Mouse (Mus musculus): ENCODE measurements around the gene Nupr1l. TPM values are rescaled to one million over a fixed set of nuclear protein-coding genes. Genes with fewer than 3 reads are reported as not detected.

Gene Nupr1l
- 2.1 and 2.3 TPM in 2 replicates for polyA plus RNA-seq (2015; fragmentation: Nextera tagmentation; extraction: Ambion mirVana)

- Histone ChIP-seq H3K9me3 (ENCODE audit: control insufficient read depth, low read length) (no peaks in the 10 kb centered on the region), H3K9ac (ENCODE audit: low read depth, low read length) (peak within 1 kb of the TSS; percentile 80), H3K27ac (ENCODE audit: low read length) (peak within 1 kb of the TSS; percentile 83), H3K4me3 (ENCODE audit: low read length) (peak within 1 kb of the TSS; percentile 82), H3K4me2 (ENCODE audit: low read depth, low read length) (peak within 1 kb of the TSS; percentile 90), H3K36me3 (ENCODE audit: control insufficient read depth, insufficient read depth, low read length) (no peaks in the 10 kb centered on the region), H3K4me1 (ENCODE audit: control insufficient read depth, insufficient read depth, low read length) (peaks cover 5% of the 10 kb centered on the region; the same call in 1 of the 2 replicates), H3K27me3 (replicated peaks; ENCODE audit: control insufficient read depth, insufficient read depth, low read length) (no peaks in the 10 kb centered on the region)
- WGBS, result under 1% methylated on average over 63 of the region's 63 CpGs
- ATAC-seq, result peak; percentile 99
Observed at GRCm38 (mm10) chr5:129908242-129908965, at the start of gene Nupr1l. Nupr1l (plus strand) TSS chr5:129908540.

- Histone ChIP-seq H3K36me3 (ENCODE audit: control insufficient read depth, insufficient read depth, low read length) (peaks cover 15% of the 10 kb centered on the region), H3K27me3 (replicated peaks; ENCODE audit: control insufficient read depth, insufficient read depth, low read length) (no peaks in the 10 kb centered on the region), H3K9ac (ENCODE audit: low read depth, low read length) (no peak overlapping the region)
Observed at GRCm38 (mm10) chr5:129862325-129862724, 46.0 kb upstream of the Nupr1l start.

DNA sequence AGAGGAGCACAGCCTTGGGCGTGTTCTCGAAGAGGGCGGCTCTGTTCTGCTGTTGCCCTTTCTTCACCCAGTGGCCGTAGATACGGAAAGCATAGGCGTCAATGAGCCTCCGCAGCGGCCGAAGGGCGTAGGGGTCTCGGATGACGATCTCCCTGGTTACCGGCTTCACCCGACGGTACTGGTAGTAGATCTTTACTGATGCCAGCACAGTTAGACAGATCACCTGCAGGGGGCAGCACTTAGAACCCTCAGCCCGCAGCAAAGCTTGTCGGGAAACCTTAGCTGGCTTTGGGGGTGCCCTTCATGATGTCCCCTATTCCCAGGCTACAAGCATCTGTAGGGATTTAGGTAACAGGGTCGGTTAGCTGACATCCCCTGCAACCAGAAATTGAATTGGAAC, 43.9 kb upstream of the Nupr1l start:
- Histone ChIP-seq H3K36me3 (ENCODE audit: control insufficient read depth, insufficient read depth, low read length) (peaks cover 15% of the 10 kb centered on the region), H3K4me2 (ENCODE audit: low read depth, low read length) (no peak overlapping the region; the same call in 1 of the 2 replicates), H3K9me3 (ENCODE audit: control insufficient read depth, low read length) (no peaks in the 10 kb centered on the region), H3K27ac (ENCODE audit: low read length) (no peak overlapping the region), H3K4me3 (ENCODE audit: low read length) (no peak overlapping the region), H3K4me1 (ENCODE audit: control insufficient read depth, insufficient read depth, low read length) (no peaks in the 10 kb centered on the region; the same call in 1 of the 2 replicates), H3K9ac (ENCODE audit: low read depth, low read length) (0 out of 2 replicates have a peak overlapping the region, but pooled peaks have one; percentile 20), H3K27me3 (replicated peaks; ENCODE audit: control insufficient read depth, insufficient read depth, low read length) (no peaks in the 10 kb centered on the region)
- 16% methylated on average over 18 of the region's 18 CpGs for WGBS
- ATAC-seq, result no peak

More at GRCm38 (mm10) chr5:129862325-129862724, 46.0 kb upstream of the Nupr1l start:
- no peaks in the 10 kb centered on the region for H3K9me3 ChIP-seq (ENCODE audit: control insufficient read depth, low read length)
- H3K4me1 ChIP-seq (ENCODE audit: control insufficient read depth, insufficient read depth, low read length), result no peaks in the 10 kb centered on the region; the same call in 1 of the 2 replicates
- no peak for ATAC-seq
- H3K27ac ChIP-seq (ENCODE audit: low read length), result no peak overlapping the region
- H3K4me3 ChIP-seq (ENCODE audit: low read length), result no peak overlapping the region
- 97% methylated on average over 6 of the region's 6 CpGs for WGBS
- no peak overlapping the region for H3K4me2 ChIP-seq (ENCODE audit: low read depth, low read length)

- H3K9ac ChIP-seq (ENCODE audit: low read depth, low read length), result no peak overlapping the region
- H3K36me3 ChIP-seq (ENCODE audit: control insufficient read depth, insufficient read depth, low read length), result peaks cover 8% of the 10 kb centered on the region
- no peaks in the 10 kb centered on the region for H3K27me3 ChIP-seq (replicated peaks; ENCODE audit: control insufficient read depth, insufficient read depth, low read length)
- no peak for ATAC-seq
- H3K27ac ChIP-seq (ENCODE audit: low read length), result no peak overlapping the region
- WGBS, result 81% methylated on average over 12 of the region's 12 CpGs
- no peaks in the 10 kb centered on the region for H3K9me3 ChIP-seq (ENCODE audit: control insufficient read depth, low read length)
- H3K4me1 ChIP-seq (ENCODE audit: control insufficient read depth, insufficient read depth, low read length), result no peaks in the 10 kb centered on the region; the same call in 1 of the 2 replicates
- no peak overlapping the region for H3K4me2 ChIP-seq (ENCODE audit: low read depth, low read length)
- no peak overlapping the region for H3K4me3 ChIP-seq (ENCODE audit: low read length)
Observed at GRCm38 (mm10) chr5:129865841-129866240, 42.5 kb upstream of the Nupr1l start.

DNA sequence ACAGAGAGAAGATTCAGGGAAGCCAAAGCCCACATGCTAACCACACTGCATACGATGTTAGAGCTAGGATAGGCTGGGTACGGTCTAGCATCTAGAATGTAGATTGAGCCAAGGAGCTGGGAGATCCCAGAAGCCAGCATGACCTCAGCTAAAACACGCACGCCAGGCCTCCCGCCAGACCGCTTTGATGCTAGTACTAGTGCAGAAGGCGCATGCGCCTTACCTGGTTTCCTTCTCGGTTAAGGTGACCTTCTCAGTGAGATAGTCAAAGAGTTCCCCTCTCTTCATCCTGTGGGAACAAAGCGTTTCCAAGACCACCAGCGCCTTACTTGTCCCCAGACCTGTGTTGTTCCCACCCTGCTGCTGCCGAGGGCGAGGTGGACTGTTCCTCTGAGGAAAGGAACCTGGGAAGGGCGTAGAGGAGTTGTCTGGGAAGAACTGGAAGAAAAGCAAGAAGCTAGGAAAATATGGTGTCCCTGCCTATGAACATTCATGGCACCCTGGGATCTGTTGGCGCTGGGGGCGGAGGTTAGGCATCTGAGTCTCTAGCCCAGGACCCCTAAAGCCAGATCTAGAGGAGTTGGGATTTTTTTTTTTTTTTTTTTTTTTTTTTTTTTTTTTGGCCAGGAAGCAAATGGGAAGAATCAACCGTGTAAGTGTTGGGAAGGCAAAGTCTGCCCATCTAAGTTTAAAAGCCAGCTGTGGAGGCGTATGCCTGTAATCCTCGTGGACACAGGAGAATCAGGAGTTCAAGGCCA, 38.9 kb upstream of the Nupr1l start:
- ATAC-seq, result no peak
- 84% methylated on average over 19 of the region's 19 CpGs for WGBS
- no peak overlapping the region for H3K27ac ChIP-seq (ENCODE audit: low read length)
- H3K36me3 ChIP-seq (ENCODE audit: control insufficient read depth, insufficient read depth, low read length), result no peaks in the 10 kb centered on the region
- no peak overlapping the region for H3K4me2 ChIP-seq (ENCODE audit: low read depth, low read length)
- H3K27me3 ChIP-seq (replicated peaks; ENCODE audit: control insufficient read depth, insufficient read depth, low read length), result no peaks in the 10 kb centered on the region
- H3K4me1 ChIP-seq (ENCODE audit: control insufficient read depth, insufficient read depth, low read length), result no peaks in the 10 kb centered on the region
- no peak overlapping the region for H3K4me3 ChIP-seq (ENCODE audit: low read length)
- no peaks in the 10 kb centered on the region for H3K9me3 ChIP-seq (ENCODE audit: control insufficient read depth, low read length)
- H3K9ac ChIP-seq (ENCODE audit: low read depth, low read length), result no peak overlapping the region

GRCm38 (mm10) chr5:129871238-129871637, 37.1 kb upstream of the Nupr1l start:
- H3K27ac ChIP-seq (ENCODE audit: low read length), result no peak overlapping the region
- no peak overlapping the region for H3K4me2 ChIP-seq (ENCODE audit: low read depth, low read length)
- no peak for ATAC-seq
- H3K4me3 ChIP-seq (ENCODE audit: low read length), result no peak overlapping the region
- H3K9ac ChIP-seq (ENCODE audit: low read depth, low read length), result no peak overlapping the region
- H3K36me3 ChIP-seq (ENCODE audit: control insufficient read depth, insufficient read depth, low read length), result no peaks in the 10 kb centered on the region
- no peaks in the 10 kb centered on the region for H3K4me1 ChIP-seq (ENCODE audit: control insufficient read depth, insufficient read depth, low read length)
- WGBS, result 82% methylated on average over 2 of the region's 2 CpGs
- H3K27me3 ChIP-seq (replicated peaks; ENCODE audit: control insufficient read depth, insufficient read depth, low read length), result no peaks in the 10 kb centered on the region
- H3K9me3 ChIP-seq (ENCODE audit: control insufficient read depth, low read length), result no peaks in the 10 kb centered on the region

GRCm38 (mm10) chr5:129873942-129874341, 34.4 kb upstream of the Nupr1l start:
- Histone ChIP-seq H3K4me3 (ENCODE audit: low read length) (no peak overlapping the region), H3K36me3 (ENCODE audit: control insufficient read depth, insufficient read depth, low read length) (no peaks in the 10 kb centered on the region), H3K4me2 (ENCODE audit: low read depth, low read length) (no peak overlapping the region), H3K27me3 (replicated peaks; ENCODE audit: control insufficient read depth, insufficient read depth, low read length) (no peaks in the 10 kb centered on the region), H3K9ac (ENCODE audit: low read depth, low read length) (no peak overlapping the region), H3K4me1 (ENCODE audit: control insufficient read depth, insufficient read depth, low read length) (no peaks in the 10 kb centered on the region), H3K9me3 (ENCODE audit: control insufficient read depth, low read length) (no peaks in the 10 kb centered on the region), H3K27ac (ENCODE audit: low read length) (no peak overlapping the region)
- no peak for ATAC-seq
- 81% methylated on average over 12 of the region's 12 CpGs for WGBS

DNA sequence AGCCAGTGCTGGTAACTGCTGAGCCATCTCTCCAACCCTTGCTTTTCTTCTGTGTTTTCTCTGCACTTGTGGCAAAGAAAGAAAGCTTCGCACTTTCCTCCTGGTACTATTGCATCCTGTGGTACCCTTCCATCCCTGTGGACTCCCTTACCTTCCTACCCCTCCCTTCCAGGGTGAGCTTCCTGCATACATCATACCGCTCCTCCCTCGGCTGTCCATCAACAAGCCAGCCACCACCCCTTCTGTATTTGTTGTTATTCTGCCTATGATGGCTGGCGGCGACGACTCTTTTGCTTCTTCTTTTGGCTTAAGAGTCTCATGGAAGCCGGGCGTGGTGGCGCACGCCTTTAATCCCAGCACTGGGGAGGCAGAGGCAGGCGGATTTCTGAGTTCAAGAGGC, 33.2 kb upstream of the Nupr1l start:
- Histone ChIP-seq H3K9ac (ENCODE audit: low read depth, low read length) (no peak overlapping the region), H3K27ac (ENCODE audit: low read length) (no peak overlapping the region), H3K36me3 (ENCODE audit: control insufficient read depth, insufficient read depth, low read length) (no peaks in the 10 kb centered on the region), H3K9me3 (ENCODE audit: control insufficient read depth, low read length) (no peaks in the 10 kb centered on the region), H3K27me3 (replicated peaks; ENCODE audit: control insufficient read depth, insufficient read depth, low read length) (no peaks in the 10 kb centered on the region), H3K4me2 (ENCODE audit: low read depth, low read length) (no peak overlapping the region), H3K4me3 (ENCODE audit: low read length) (no peak overlapping the region), H3K4me1 (ENCODE audit: control insufficient read depth, insufficient read depth, low read length) (no peaks in the 10 kb centered on the region)
- 78% methylated on average over 11 of the region's 11 CpGs for whole genome bisulfite sequencing
- no peak for ATAC-seq

- H3K27ac ChIP-seq (ENCODE audit: low read length), result no peak overlapping the region
- H3K9me3 ChIP-seq (ENCODE audit: control insufficient read depth, low read length), result no peaks in the 10 kb centered on the region
- 81% methylated on average over 9 of the region's 9 CpGs for WGBS
- no peaks in the 10 kb centered on the region for H3K27me3 ChIP-seq (replicated peaks; ENCODE audit: control insufficient read depth, insufficient read depth, low read length)
- H3K36me3 ChIP-seq (ENCODE audit: control insufficient read depth, insufficient read depth, low read length), result peaks cover 12% of the 10 kb centered on the region
- H3K9ac ChIP-seq (ENCODE audit: low read depth, low read length), result no peak overlapping the region
- H3K4me1 ChIP-seq (ENCODE audit: control insufficient read depth, insufficient read depth, low read length), result no peaks in the 10 kb centered on the region
- no peak overlapping the region for H3K4me3 ChIP-seq (ENCODE audit: low read length)
- H3K4me2 ChIP-seq (ENCODE audit: low read depth, low read length), result no peak overlapping the region
- ATAC-seq, result no peak
Observed at GRCm38 (mm10) chr5:129877731-129878455, 30.4 kb upstream of the Nupr1l start.
